Mouse (Mus musculus): ENCODE measurements around the gene Gm12216. TPM values are rescaled to one million over a fixed set of nuclear protein-coding genes. Genes with fewer than 3 reads are reported as not detected.

Gene Gm12216
- total and polyA plus RNA-seq, 3 experiments, result not detected

DNA sequence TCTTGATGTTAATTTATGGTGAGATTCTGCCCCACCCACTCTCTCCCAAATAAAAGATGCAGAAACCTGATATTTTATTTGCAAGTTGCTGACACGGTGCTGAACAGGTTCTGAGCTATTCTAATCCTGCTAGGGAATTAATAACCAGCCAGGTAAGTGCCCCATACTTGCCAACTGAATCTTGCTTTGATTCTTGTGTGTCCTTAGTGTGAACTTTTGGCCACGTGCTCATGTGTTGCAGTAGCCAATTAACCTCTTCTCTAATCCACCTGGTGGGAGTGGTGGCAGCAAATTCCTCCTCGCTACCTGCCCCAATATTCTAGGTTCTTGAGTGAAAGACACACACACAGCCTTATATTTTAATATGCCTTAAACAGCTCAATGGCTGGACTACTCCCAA, 39.9 kb upstream of the Gm12216 start:
- TF ChIP-seq USF1 (IDR thresholded peaks at IDR 0.05; ENCODE audit: low read depth, low read length) (no peak), MAFK (IDR thresholded peaks at IDR 0.05; ENCODE audit: borderline replicate concordance, low read depth, low read length) (no peak), SMC3 (IDR thresholded peaks at IDR 0.05; ENCODE audit: low read depth, low read length) (no peak), JUND (IDR thresholded peaks at IDR 0.05; ENCODE audit: low read depth, low read length) (no peak), CHD2 (IDR thresholded peaks at IDR 0.05; ENCODE audit: low read length) (no peak), HCFC1 (IDR thresholded peaks at IDR 0.05; ENCODE audit: low read depth, low read length) (no peak), KAT2A (conservative IDR thresholded peaks at IDR 0.05; ENCODE audit: low read depth, low read length) (no peak), E2F4 (IDR thresholded peaks at IDR 0.05; ENCODE audit: borderline replicate concordance, low read depth, low read length) (no peak), BHLHE40 (IDR thresholded peaks at IDR 0.05; ENCODE audit: borderline replicate concordance, low read depth, low read length) (no peak), TAL1 (IDR thresholded peaks at IDR 0.05; ENCODE audit: low read length) (no peak), USF2 (IDR thresholded peaks at IDR 0.05; ENCODE audit: borderline replicate concordance in 1 of 2, insufficient read depth in 1 of 2, low read depth in 1 of 2, low read length in 2 of 2) (no peak), GABPA (IDR thresholded peaks at IDR 0.05; ENCODE audit: low read depth, low read length) (no peak), MAZ (IDR thresholded peaks at IDR 0.05; ENCODE audit: low read depth, low read length) (no peak), ZKSCAN1 (IDR thresholded peaks at IDR 0.05; ENCODE audit: low read depth, low read length) (no peak), CHD1 (IDR thresholded peaks at IDR 0.05; ENCODE audit: low read depth, low read length) (no peak), MXI1 (IDR thresholded peaks at IDR 0.05; ENCODE audit: low read depth, low read length) (no peak), ZMIZ1 (IDR thresholded peaks at IDR 0.05; ENCODE audit: low read depth, low read length) (no peak), ETS1 (IDR thresholded peaks at IDR 0.05; ENCODE audit: low read depth, low read length) (no peak)
- Histone ChIP-seq H3K9ac (ENCODE audit: control insufficient read depth, low read depth, low read length, poor library complexity, severe bottlenecking) (no peak overlapping the region), H3K27me3 (ENCODE audit: control insufficient read depth in 1 of 2, insufficient read depth in 2 of 2, low read length in 2 of 2) (peaks cover 0 to 3% of the 10 kb centered on the region in 2 experiments; a peak in 1 of 4 replicates), H3K79me2 (ENCODE audit: control insufficient read depth, insufficient read depth, low read length, poor library complexity) (no peaks in the 10 kb centered on the region), H3K4me3 (ENCODE audit: control insufficient read depth in 1 of 2, insufficient read depth in 1 of 2, low read depth in 2 of 2, low read length in 2 of 2) (no peak overlapping the region), H3K27ac (ENCODE audit: control insufficient read depth, low read depth, low read length) (no peak overlapping the region), H3K36me3 (ENCODE audit: control insufficient read depth in 1 of 2, insufficient read depth in 2 of 2, low read length in 2 of 2) (peaks cover 0 to 7% of the 10 kb centered on the region in 2 experiments; a peak in 2 of 4 replicates), H3K4me1 (ENCODE audit: control insufficient read depth in 1 of 2, insufficient read depth in 2 of 2, low read length in 2 of 2) (peaks cover 2 to 5% of the 10 kb centered on the region in 2 experiments; a peak in 3 of 4 replicates), H3K9me3 (replicated peaks; ENCODE audit: insufficient read depth, low read length) (no peaks in the 10 kb centered on the region)
- DNase-seq (ENCODE audit: low read depth, low spot score), result no peak

DNA sequence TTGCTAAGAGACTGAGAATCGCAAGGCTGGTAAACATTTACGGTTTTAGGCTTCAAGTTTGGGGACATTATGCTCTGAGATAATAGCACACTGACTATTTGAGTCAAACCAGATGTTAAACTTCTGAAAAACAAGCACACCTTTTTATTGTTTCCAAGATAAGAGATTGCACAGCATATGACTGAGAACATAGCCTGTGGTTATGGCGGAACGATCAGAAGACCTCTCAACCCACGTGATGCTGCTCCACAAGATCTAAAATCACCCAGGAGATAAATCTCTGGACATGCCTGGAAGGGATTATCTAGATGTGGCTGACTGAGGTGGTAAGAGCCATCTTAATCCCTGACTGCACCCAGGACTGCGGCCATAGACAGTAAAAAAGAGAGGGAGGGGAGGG, 37.9 kb upstream of the Gm12216 start:
- no peaks in the 10 kb centered on the region; a peak in 1 of 4 replicates for H3K27me3 ChIP-seq (ENCODE audit: control insufficient read depth in 1 of 2, insufficient read depth in 2 of 2, low read length in 2 of 2)
- no peak overlapping the region for H3K27ac ChIP-seq (ENCODE audit: control insufficient read depth, low read depth, low read length)
- H3K79me2 ChIP-seq (ENCODE audit: control insufficient read depth, insufficient read depth, low read length, poor library complexity), result no peaks in the 10 kb centered on the region; the same call in 1 of the 2 replicates
- peaks cover 4 to 5% of the 10 kb centered on the region in 2 experiments for H3K4me1 ChIP-seq (ENCODE audit: control insufficient read depth in 1 of 2, insufficient read depth in 2 of 2, low read length in 2 of 2)
- peaks cover 0 to 11% of the 10 kb centered on the region in 2 experiments; a peak in 2 of 4 replicates for H3K36me3 ChIP-seq (ENCODE audit: control insufficient read depth in 1 of 2, insufficient read depth in 2 of 2, low read length in 2 of 2)
- H3K4me3 ChIP-seq (ENCODE audit: control insufficient read depth in 1 of 2, insufficient read depth in 1 of 2, low read depth in 2 of 2, low read length in 2 of 2), result peak overlapping the region in 1 of 2 experiments; percentile 28; a peak in 2 of 4 replicates
- peak; percentile 36 for DNase-seq (ENCODE audit: low read depth, low spot score)
- no peak overlapping the region for H3K9ac ChIP-seq (ENCODE audit: control insufficient read depth, low read depth, low read length, poor library complexity, severe bottlenecking)
- no peaks in the 10 kb centered on the region for H3K9me3 ChIP-seq (replicated peaks; ENCODE audit: insufficient read depth, low read length)
- TF ChIP-seq POLR2A (IDR thresholded peaks at IDR 0.05; ENCODE audit: control insufficient read depth in 1 of 2, insufficient read depth in 1 of 2, low read depth in 1 of 2, low read length in 2 of 2, poor library complexity in 1 of 2), result no peak
- TF ChIP-seq ZC3H11A (IDR thresholded peaks at IDR 0.05; ENCODE audit: low read depth, low read length), result 0 out of 2 replicates have a peak, but pooled peaks have one; percentile 7
- TF ChIP-seq KAT2A (conservative IDR thresholded peaks at IDR 0.05; ENCODE audit: low read depth, low read length), result no peak
- 0 out of 2 replicates have a peak, but pooled peaks have one; percentile 32 for TF ChIP-seq MAX (IDR thresholded peaks at IDR 0.05; ENCODE audit: low read length)
- peak; percentile 45 for TF ChIP-seq MXI1 (IDR thresholded peaks at IDR 0.05; ENCODE audit: low read depth, low read length)
- peak in 1 of 2 experiments; percentile 55; a peak in 1 of 4 replicates for TF ChIP-seq USF2 (IDR thresholded peaks at IDR 0.05; ENCODE audit: borderline replicate concordance in 1 of 2, insufficient read depth in 1 of 2, low read depth in 1 of 2, low read length in 2 of 2)
- TF ChIP-seq ZMIZ1 (IDR thresholded peaks at IDR 0.05; ENCODE audit: low read depth, low read length), result no peak
- peak in 1 of 2 experiments; percentile 33; a peak in 1 of 4 replicates for TF ChIP-seq EP300 (IDR thresholded peaks at IDR 0.05; ENCODE audit: low read depth in 1 of 2, low read length in 2 of 2)
- peak; percentile 89 for TF ChIP-seq USF1 (IDR thresholded peaks at IDR 0.05; ENCODE audit: low read depth, low read length)
- TF ChIP-seq UBTF (IDR thresholded peaks at IDR 0.05; ENCODE audit: borderline replicate concordance, insufficient read depth, low read depth, low read length), result no peak
- no peak for TF ChIP-seq GABPA (IDR thresholded peaks at IDR 0.05; ENCODE audit: low read depth, low read length)
- TF ChIP-seq CHD1 (IDR thresholded peaks at IDR 0.05; ENCODE audit: low read depth, low read length), result no peak
- TF ChIP-seq TCF12 (IDR thresholded peaks at IDR 0.05; ENCODE audit: low read depth, low read length), result 0 out of 2 replicates have a peak, but pooled peaks have one; percentile 24
- peak; percentile 52; the same call in 1 of the 2 replicates for TF ChIP-seq BHLHE40 (IDR thresholded peaks at IDR 0.05; ENCODE audit: borderline replicate concordance, low read depth, low read length)
- TF ChIP-seq GATA1 (IDR thresholded peaks at IDR 0.05; ENCODE audit: low read depth, low read length), result peak; percentile 35; the same call in 1 of the 2 replicates
- peak; percentile 54; the same call in 1 of the 2 replicates for TF ChIP-seq ETS1 (IDR thresholded peaks at IDR 0.05; ENCODE audit: low read depth, low read length)
- peak; percentile 35; the same call in 1 of the 2 replicates for TF ChIP-seq RCOR1 (IDR thresholded peaks at IDR 0.05; ENCODE audit: low read depth, low read length)
- peak; percentile 49; the same call in 1 of the 2 replicates for TF ChIP-seq SIN3A (IDR thresholded peaks at IDR 0.05; ENCODE audit: low read length)
